Mouse (Mus musculus) C2C12 (cell line): ENCODE measurements around the gene Krtap3-2. TPM values are rescaled to one million over a fixed set of nuclear protein-coding genes. Genes with fewer than 3 reads are reported as not detected.

Experiments used
- H3K27me3 ChIP-seq: one replicate; pipeline ENCODE4 v1.6.1; 2011; ENCODE audit not compliant: control insufficient read depth, insufficient read depth, insufficient read length
- H3K36me3 ChIP-seq: one replicate; pipeline ENCODE4 v1.6.1; 2011; ENCODE audit not compliant: control insufficient read depth, insufficient read depth
- H3K4me3 ChIP-seq: one replicate; pipeline ENCODE4 v1.5.1; 2011; ENCODE audit warnings: mild to moderate bottlenecking, control low read depth; ENCODE audit not compliant: poor library complexity, insufficient read depth, severe bottlenecking
- H3K79me2 ChIP-seq: one replicate; pipeline ENCODE4 v1.6.1; 2011; ENCODE audit not compliant: control insufficient read depth, insufficient read depth
- H3K79me3 ChIP-seq: one replicate; pipeline ENCODE4 v1.6.1; 2011; ENCODE audit warnings: low read depth, control low read depth
- H3ac ChIP-seq: one replicate; pipeline ENCODE3; 2011; ENCODE audit warnings: low read depth; ENCODE audit not compliant: control insufficient read depth, insufficient read length
- CEBPB ChIP-seq: IDR thresholded peaks from one replicate; pipeline ENCODE4 v1.6.1; 2011; ENCODE audit warnings: low read depth, mild to moderate bottlenecking, control low read depth, moderate library complexity
- CTCF ChIP-seq: IDR thresholded peaks from one replicate; pipeline ENCODE4 v1.5.1; 2011; ENCODE audit not compliant: control insufficient read depth, insufficient read depth, insufficient read length
- FOSL1 ChIP-seq: IDR thresholded peaks from one replicate; pipeline ENCODE4 v1.8.0; 2011; ENCODE audit warnings: mild to moderate bottlenecking, low read length; ENCODE audit not compliant: poor library complexity, insufficient read depth, severe bottlenecking
- MAX ChIP-seq: IDR thresholded peaks from one replicate; pipeline ENCODE4 v1.6.1; 2011; ENCODE audit warnings: mild to moderate bottlenecking, control low read depth
- MYOD1 ChIP-seq: IDR thresholded peaks from one replicate; pipeline ENCODE4 v1.6.1; 2011; ENCODE audit warnings: low read depth; ENCODE audit not compliant: control insufficient read depth, insufficient read length
- MYOG ChIP-seq: IDR thresholded peaks from one replicate; pipeline ENCODE4 v1.6.1; 2011; ENCODE audit not compliant: control insufficient read depth, insufficient read length; ENCODE audit errors: extremely low read depth
- USF1 ChIP-seq: IDR thresholded peaks from one replicate; pipeline ENCODE4 v1.6.1; 2011; ENCODE audit warnings: low read depth, mild to moderate bottlenecking, control low read depth, moderate library complexity
- polyA plus RNA-seq: library from polyadenylated mRNA; unstranded; fragments of >200 nt; fragmentation: generic; extraction: Trizol; gene quantifications from one replicate; pipeline ENCODE4 v1.2.1, GENCODE M21; 2012; ENCODE audit warnings: missing spikeins

The Krtap3-2 gene
- polyA plus RNA-seq, 1 experiment = not detected

DNA sequence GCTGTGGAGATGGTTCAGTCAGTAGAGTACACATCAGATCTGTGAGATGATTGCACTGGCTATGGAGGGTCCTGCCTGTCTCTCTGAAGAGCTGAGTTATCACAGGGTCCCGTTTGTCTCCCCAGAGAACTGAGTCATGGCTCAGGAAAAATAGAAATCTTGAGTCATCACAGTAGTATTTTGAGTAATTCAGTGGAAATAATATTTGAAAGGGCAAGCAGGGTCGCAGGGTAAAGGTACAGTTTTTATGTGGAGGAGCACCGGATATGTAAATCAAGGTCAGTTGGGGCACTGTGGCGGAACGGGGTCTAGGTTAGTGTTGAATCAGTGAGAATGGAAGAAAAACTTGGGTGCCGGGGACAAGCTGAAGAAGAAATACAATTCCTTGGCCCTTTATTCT, 5.9 kb upstream of the Krtap3-2 start:
- H3K79me3 ChIP-seq = no peaks in the 10 kb centered on the region
- TF ChIP-seq CEBPB = no peak
- no peak for TF ChIP-seq MYOD1
- TF ChIP-seq MYOG = no peak
- no peak for TF ChIP-seq CTCF
- TF ChIP-seq USF1 = no peak
- TF ChIP-seq MAX = no peak
- TF ChIP-seq FOSL1 = no peak
- H3K36me3 ChIP-seq = no peaks in the 10 kb centered on the region
- no peaks in the 10 kb centered on the region for H3K27me3 ChIP-seq
- H3K79me2 ChIP-seq = no peaks in the 10 kb centered on the region
- H3K4me3 ChIP-seq = no peak overlapping the region
- no peak overlapping the region for H3ac ChIP-seq

DNA sequence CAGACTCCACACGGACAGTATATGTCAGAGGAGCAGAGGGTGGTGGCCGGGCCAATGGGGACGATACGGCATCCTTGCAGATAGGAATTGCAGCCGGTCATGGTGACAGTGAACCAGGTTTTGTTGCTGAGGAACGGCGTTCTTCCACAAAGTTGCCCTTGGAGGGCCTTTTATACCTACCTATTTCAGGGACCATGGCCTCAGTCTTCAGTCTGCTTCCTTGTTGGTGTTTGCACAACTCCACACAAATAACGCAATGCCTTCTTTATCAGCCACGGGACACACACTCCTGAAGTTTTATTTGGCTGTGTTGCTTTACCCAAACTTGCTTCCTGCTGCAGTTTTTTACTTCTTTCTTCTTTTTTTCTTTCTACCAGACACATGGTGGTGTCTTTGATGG, 2.7 kb upstream of the Krtap3-2 start, which contains the start of gene Gm11939:
Gm11939 (minus strand) TSS at position 101 of the 400 bp plus-strand sequence.
- H3K27me3 ChIP-seq = no peaks in the 10 kb centered on the region
- no peak within 1 kb of the TSS for H3K4me3 ChIP-seq
- no peak for TF ChIP-seq MYOG
- TF ChIP-seq USF1 = no peak
- no peak for TF ChIP-seq CEBPB
- TF ChIP-seq MYOD1 = no peak
- TF ChIP-seq FOSL1 = no peak
- TF ChIP-seq MAX = no peak
- TF ChIP-seq CTCF = no peak
- H3K79me2 ChIP-seq = no peaks in the 10 kb centered on the region
- H3K79me3 ChIP-seq = no peaks in the 10 kb centered on the region
- H3ac ChIP-seq = no peak within 1 kb of the TSS
- no peaks in the 10 kb centered on the region for H3K36me3 ChIP-seq

DNA sequence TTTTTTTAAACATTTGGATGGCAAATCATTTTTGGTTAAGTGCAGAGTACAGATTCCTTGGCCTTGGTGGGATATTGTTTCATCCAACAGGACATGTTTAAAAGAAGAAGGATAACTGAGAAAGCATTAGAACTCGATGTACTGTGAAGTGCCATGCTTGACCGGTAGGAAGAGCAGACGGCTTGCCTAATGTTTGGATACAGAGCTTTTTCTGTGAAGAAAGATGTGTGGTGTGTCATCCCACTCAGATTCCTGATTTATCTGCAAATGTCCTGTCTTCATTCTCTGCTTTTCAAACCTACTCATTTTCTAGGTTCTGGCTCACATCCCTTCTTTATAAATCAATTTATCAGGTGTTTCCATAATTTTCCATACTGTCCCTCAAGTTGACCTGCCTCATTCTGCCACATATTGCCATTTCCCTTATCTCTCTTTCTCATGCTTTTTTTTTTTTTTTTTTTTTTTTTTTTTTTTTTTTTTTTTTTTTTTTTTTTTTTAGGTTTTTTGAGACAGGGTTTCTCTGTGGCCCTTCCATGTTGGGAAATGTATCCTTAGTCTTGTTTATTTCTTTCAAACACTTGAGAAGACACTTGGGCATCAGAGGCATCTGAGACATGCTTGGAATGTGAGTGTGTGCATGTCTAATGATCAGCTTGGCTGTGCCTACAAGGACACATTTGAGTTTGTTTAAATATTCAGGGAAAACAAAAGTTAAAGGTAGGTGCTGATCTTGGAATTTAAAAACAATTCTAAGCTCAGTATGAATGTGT, 1.5 kb upstream of the Krtap3-2 start:
- Histone ChIP-seq H3K36me3 (no peaks in the 10 kb centered on the region), H3ac (no peak overlapping the region), H3K27me3 (no peaks in the 10 kb centered on the region), H3K4me3 (no peak overlapping the region), H3K79me3 (no peaks in the 10 kb centered on the region), H3K79me2 (no peaks in the 10 kb centered on the region)
- TF ChIP-seq USF1 = no peak
- TF ChIP-seq FOSL1 = no peak
- no peak for TF ChIP-seq CEBPB
- no peak for TF ChIP-seq CTCF
- TF ChIP-seq MYOD1 = no peak
- TF ChIP-seq MYOG = no peak
- no peak for TF ChIP-seq MAX

DNA sequence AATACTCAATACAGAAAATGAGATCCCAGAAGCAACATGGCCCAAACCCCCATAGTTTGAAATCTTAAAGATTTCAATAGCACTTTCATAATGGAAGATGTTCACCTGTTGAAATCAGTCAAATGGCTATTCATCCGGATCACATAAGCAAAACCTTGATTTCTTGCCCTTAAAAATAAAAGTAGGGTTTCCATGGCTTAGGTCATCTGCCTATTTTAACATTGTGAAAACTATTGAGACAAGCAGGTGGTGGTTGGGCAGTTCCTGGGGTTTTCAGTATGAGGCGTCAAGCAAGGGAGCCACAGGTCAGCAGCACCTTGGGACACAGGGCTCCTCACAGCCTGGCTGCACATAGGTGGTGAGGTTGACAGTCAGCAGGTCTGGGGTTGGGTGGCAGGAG, 458 bp downstream of the Krtap3-2 start:
- Histone ChIP-seq H3K4me3 (no peak overlapping the region), H3K36me3 (no peaks in the 10 kb centered on the region), H3K79me2 (no peaks in the 10 kb centered on the region), H3K79me3 (no peaks in the 10 kb centered on the region), H3ac (no peak overlapping the region), H3K27me3 (no peaks in the 10 kb centered on the region)
- TF ChIP-seq USF1 = no peak
- no peak for TF ChIP-seq MYOD1
- TF ChIP-seq MYOG = no peak
- no peak for TF ChIP-seq CEBPB
- TF ChIP-seq CTCF = no peak
- TF ChIP-seq MAX = no peak
- TF ChIP-seq FOSL1 = no peak

DNA sequence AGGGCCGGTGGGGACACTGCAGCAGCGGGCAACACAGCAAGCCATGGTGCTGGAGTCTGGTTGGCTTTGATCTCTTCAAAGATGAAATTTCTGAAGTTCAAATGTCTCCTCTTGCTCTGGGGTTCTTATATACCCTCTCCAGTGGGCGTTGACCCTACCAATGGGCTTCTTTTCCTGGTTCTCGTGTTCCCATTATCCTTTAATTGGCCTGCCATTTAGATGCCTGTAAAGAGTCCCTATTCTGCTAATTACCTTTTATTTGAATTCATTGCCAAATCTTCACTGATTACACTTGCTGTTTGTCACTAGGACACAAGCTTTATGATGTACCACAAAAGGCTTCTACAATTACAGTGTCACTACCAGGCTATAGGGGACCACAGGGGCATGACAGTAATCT, 5.9 kb downstream of the Krtap3-2 start, which contains the start of gene Krtap3-3:
Krtap3-3 (minus strand) TSS at position 101 of the 400 bp plus-strand sequence.
- H3K79me3 ChIP-seq = no peaks in the 10 kb centered on the region
- H3K4me3 ChIP-seq = no peak within 1 kb of the TSS
- no peaks in the 10 kb centered on the region for H3K79me2 ChIP-seq
- no peaks in the 10 kb centered on the region for H3K27me3 ChIP-seq
- no peaks in the 10 kb centered on the region for H3K36me3 ChIP-seq
- no peak within 1 kb of the TSS for H3ac ChIP-seq
- TF ChIP-seq MYOG (no peak), MAX (no peak), USF1 (no peak), CEBPB (no peak), FOSL1 (no peak), MYOD1 (no peak), CTCF (no peak)

DNA sequence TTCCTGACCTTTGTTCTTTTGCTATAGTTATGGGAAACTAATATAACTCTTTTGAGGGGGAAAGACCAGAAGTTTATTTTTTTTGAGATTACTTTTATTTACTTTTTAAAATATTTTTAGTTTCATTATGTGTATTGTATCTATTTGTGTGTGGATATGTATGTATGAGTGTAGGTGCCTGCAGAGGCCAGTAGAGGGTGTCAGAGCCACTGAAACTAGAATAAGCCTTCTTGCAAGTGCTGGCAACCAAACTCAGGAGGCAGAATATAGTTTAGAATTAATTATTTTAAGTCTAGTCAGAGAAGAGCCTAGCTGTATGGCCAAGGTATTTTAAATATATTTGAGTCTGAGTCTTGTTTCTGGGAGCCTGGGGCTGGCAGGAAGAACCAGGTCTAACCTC, 8.8 kb downstream of the Krtap3-2 start:
- TF ChIP-seq MYOD1 (no peak), USF1 (no peak), CEBPB (no peak), FOSL1 (no peak), MYOG (no peak), MAX (no peak), CTCF (no peak)
- Histone ChIP-seq H3K27me3 (no peaks in the 10 kb centered on the region), H3ac (no peak overlapping the region), H3K36me3 (no peaks in the 10 kb centered on the region), H3K79me2 (no peaks in the 10 kb centered on the region), H3K79me3 (no peaks in the 10 kb centered on the region), H3K4me3 (no peak overlapping the region)
